Mouse (Mus musculus) left cerebral cortex, postnatal 14 days (tissue): Measurements from ENCODE around the gene Ppp2r5b. TPM values are rescaled to one million over a fixed set of nuclear protein-coding genes. Genes with fewer than 3 reads are reported as not detected.

Experiments
- DNase-seq, 2 experiments: peaks; one replicate each; pipeline ENCODE4 v3.0.0; 2021 to 2022; ENCODE audit warnings: low spot score in 2 of 2, mixed read lengths in 1 of 2
- intact Hi-C: fragments of 180-260 bp; cut with DNase I; formaldehyde crosslinking; loops from one replicate; pipeline ENCODE4 v1.15.1; 2025
- total RNA-seq, 2 experiments: library from RNA; stranded (reverse); gene quantifications; 2 replicates each; pipeline ENCODE4 v1.2.3; 2021

Ppp2r5b gene
- total RNA-seq, 2 experiments from 2014 or later = 187 to 194 TPM

GRCm38 (mm10) chr19:6241274-6242107 is 5.8 kb upstream of the Ppp2r5b start, which contains the start of gene Atg2a:
Atg2a (plus strand) TSS chr19:6241668.
- peak; percentile 98 for DNase-seq
- intact Hi-C loops = no loop called here

GRCm38 (mm10) chr19:6240725-6241124 is 5.1 kb upstream of the Ppp2r5b start:
- intact Hi-C loops = no loop called here
- no peak for DNase-seq

- intact Hi-C loops = no loop called here
- no peak for DNase-seq
Measured at GRCm38 (mm10) chr19:6240136-6240535, 4.5 kb upstream of the Ppp2r5b start.

GRCm38 (mm10) chr19:6238740-6239139 is 3.1 kb upstream of the Ppp2r5b start:
- no peak for DNase-seq
- intact Hi-C loops = loop anchor here (5.0 kb wide), 1 partner anchor 111 kb away; the partner anchor contains the start of gene Snx15

- intact Hi-C loops = loop anchor here (5.0 kb wide), 1 partner anchor 110 kb away; the partner anchor contains the start of gene Snx15
- DNase-seq = no peak
Measured at GRCm38 (mm10) chr19:6236842-6237241, 1.2 kb upstream of the Ppp2r5b start.

GRCm38 (mm10) chr19:6236053-6236441 is 375 bp upstream of the Ppp2r5b start:
- intact Hi-C loops = loop anchor here (5.0 kb wide), 1 partner anchor 109 kb away; the partner anchor contains the start of gene Snx15
- DNase-seq = peak; percentile 92 to 94

- intact Hi-C loops = loop anchor here (1.0 to 5.0 kb wide), 2 partner anchors 93 to 107 kb away; partner anchors contain the start of genes Arl2 and Snx15
- DNase-seq = no peak
Measured at GRCm38 (mm10) chr19:6234337-6235083, 1.2 kb downstream of the Ppp2r5b start.

- no peak for DNase-seq
- intact Hi-C loops = no loop called here
Measured at GRCm38 (mm10) chr19:6233647-6234046, 2.0 kb downstream of the Ppp2r5b start.

GRCm38 (mm10) chr19:6231036-6231435 is 4.6 kb downstream of the Ppp2r5b start:
- intact Hi-C loops = no loop called here
- DNase-seq = no peak

GRCm38 (mm10) chr19:6230411-6230810 is 5.3 kb downstream of the Ppp2r5b start:
- no peak for DNase-seq
- intact Hi-C loops = no loop called here

GRCm38 (mm10) chr19:6227864-6228263 is 7.8 kb downstream of the Ppp2r5b start:
- intact Hi-C loops = no loop called here
- no peak for DNase-seq

GRCm38 (mm10) chr19:6226763-6227162 is 8.9 kb downstream of the Ppp2r5b start:
- DNase-seq = no peak
- intact Hi-C loops = no loop called here

- intact Hi-C loops = no loop called here
- no peak for DNase-seq
Measured at GRCm38 (mm10) chr19:6226135-6226534, 9.5 kb downstream of the Ppp2r5b start, which contains the start of gene Gpha2. Gpha2 (plus strand) TSS chr19:6226380.

GRCm38 (mm10) chr19:6218606-6219005 is 17.1 kb downstream of the Ppp2r5b start:
- no peak for DNase-seq
- intact Hi-C loops = no loop called here

GRCm38 (mm10) chr19:6216046-6216705 is 19.5 kb downstream of the Ppp2r5b start:
- DNase-seq = no peak
- intact Hi-C loops = no loop called here

- DNase-seq = no peak
- intact Hi-C loops = no loop called here
Measured at GRCm38 (mm10) chr19:6206716-6207115, 29.0 kb downstream of the Ppp2r5b start.

- intact Hi-C loops = no loop called here
- DNase-seq = no peak
Measured at GRCm38 (mm10) chr19:6204265-6204664, 31.4 kb downstream of the Ppp2r5b start.

- intact Hi-C loops = no loop called here
Measured at GRCm38 (mm10) chr19:6184131-6184530, 51.5 kb downstream of the Ppp2r5b start, which contains the start of gene Majin. Majin (plus strand) TSS chr19:6184388.

GRCm38 (mm10) chr19:6182534-6182933 is 53.1 kb downstream of the Ppp2r5b start:
- intact Hi-C loops = no loop called here
- DNase-seq = peak in 1 of 2 experiments; percentile 10

More at GRCm38 (mm10) chr19:6184131-6184530, 51.5 kb downstream of the Ppp2r5b start, which contains the start of gene Majin:
- no peak for DNase-seq
